Mouse (Mus musculus): Measurements from ENCODE around the gene Eftud2. TPM values are rescaled to one million over a fixed set of nuclear protein-coding genes. Genes with fewer than 3 reads are reported as not detected.
A peak's percentile ranks its signal among the peaks of the same experiment; 100 is the strongest.

Eftud2 gene
- polyA plus RNA-seq, 1 experiment from 2014 or later, result 130 TPM

- no peak overlapping the region for H3K27ac ChIP-seq (replicated peaks; ENCODE audit: low read depth, low read length)
- 79% methylated on average over 5 of the region's 5 CpGs for WGBS
- no peak overlapping the region for H3K9ac ChIP-seq (ENCODE audit: low read depth, low read length)
These were observed 21.3 kb upstream of the Eftud2 start for GRCm38 (mm10) chr11:102902107-102902506.

GRCm38 (mm10) chr11:102901199-102901598 lies 20.4 kb upstream of the Eftud2 start:
- Histone ChIP-seq H3K9me3 (ENCODE audit: control insufficient read depth, low read length) (no peaks in the 10 kb centered on the region), H3K4me2 (ENCODE audit: low read depth, low read length) (no peak overlapping the region), H3K4me3 (ENCODE audit: low read depth, low read length) (no peak overlapping the region), H3K9ac (ENCODE audit: low read depth, low read length) (no peak overlapping the region), H3K27me3 (replicated peaks; ENCODE audit: control insufficient read depth, insufficient read depth, low read length) (no peaks in the 10 kb centered on the region), H3K27ac (replicated peaks; ENCODE audit: low read depth, low read length) (no peak overlapping the region), H3K36me3 (ENCODE audit: control insufficient read depth, insufficient read depth, low read length) (peaks cover 12% of the 10 kb centered on the region), H3K4me1 (ENCODE audit: control insufficient read depth, insufficient read depth, low read length) (0 out of 2 replicates have a peak, but pooled peaks cover 4% of the 10 kb centered on the region)
- WGBS, result 68% methylated on average over 4 of the region's 4 CpGs
- DNase-seq (ENCODE audit: low spot score) (no peak), ATAC-seq (ENCODE audit: low read depth) (no peak)

More at GRCm38 (mm10) chr11:102902107-102902506, 21.3 kb upstream of the Eftud2 start:
- ATAC-seq (ENCODE audit: low read depth), result no peak
- peaks cover 20% of the 10 kb centered on the region for H3K36me3 ChIP-seq (ENCODE audit: control insufficient read depth, insufficient read depth, low read length)
- DNase-seq (ENCODE audit: low spot score), result no peak
- H3K27me3 ChIP-seq (replicated peaks; ENCODE audit: control insufficient read depth, insufficient read depth, low read length), result no peaks in the 10 kb centered on the region
- 0 out of 2 replicates have a peak, but pooled peaks cover 4% of the 10 kb centered on the region for H3K4me1 ChIP-seq (ENCODE audit: control insufficient read depth, insufficient read depth, low read length)
- no peak overlapping the region for H3K4me3 ChIP-seq (ENCODE audit: low read depth, low read length)
- no peaks in the 10 kb centered on the region for H3K9me3 ChIP-seq (ENCODE audit: control insufficient read depth, low read length)
- no peak overlapping the region for H3K4me2 ChIP-seq (ENCODE audit: low read depth, low read length)

GRCm38 (mm10) chr11:102900763-102901162 lies 20.0 kb upstream of the Eftud2 start, which contains the start of gene Gfap:
Gene Gfap (minus strand): TSS chr11:102900912.
- Histone ChIP-seq H3K4me3 (ENCODE audit: low read depth, low read length) (no peak within 1 kb of the TSS), H3K36me3 (ENCODE audit: control insufficient read depth, insufficient read depth, low read length) (peaks cover 8% of the 10 kb centered on the region), H3K4me1 (ENCODE audit: control insufficient read depth, insufficient read depth, low read length) (0 out of 2 replicates have a peak, but pooled peaks cover 4% of the 10 kb centered on the region), H3K9ac (ENCODE audit: low read depth, low read length) (no peak within 1 kb of the TSS), H3K9me3 (ENCODE audit: control insufficient read depth, low read length) (no peaks in the 10 kb centered on the region), H3K4me2 (ENCODE audit: low read depth, low read length) (no peak within 1 kb of the TSS), H3K27me3 (replicated peaks; ENCODE audit: control insufficient read depth, insufficient read depth, low read length) (no peaks in the 10 kb centered on the region), H3K27ac (replicated peaks; ENCODE audit: low read depth, low read length) (no peak within 1 kb of the TSS)
- DNase-seq (ENCODE audit: low spot score) (peak; percentile 80), ATAC-seq (ENCODE audit: low read depth) (peak; percentile 76)
- 15% methylated on average over 7 of the region's 7 CpGs for WGBS

- Histone ChIP-seq H3K9ac (ENCODE audit: low read depth, low read length) (no peak overlapping the region), H3K27ac (replicated peaks; ENCODE audit: low read depth, low read length) (no peak overlapping the region), H3K9me3 (ENCODE audit: control insufficient read depth, low read length) (no peaks in the 10 kb centered on the region), H3K4me2 (ENCODE audit: low read depth, low read length) (no peak overlapping the region), H3K4me3 (ENCODE audit: low read depth, low read length) (no peak overlapping the region), H3K27me3 (replicated peaks; ENCODE audit: control insufficient read depth, insufficient read depth, low read length) (peaks cover 12% of the 10 kb centered on the region; the same call in 1 of the 2 replicates), H3K36me3 (ENCODE audit: control insufficient read depth, insufficient read depth, low read length) (no peaks in the 10 kb centered on the region), H3K4me1 (ENCODE audit: control insufficient read depth, insufficient read depth, low read length) (peaks cover 6% of the 10 kb centered on the region; the same call in 1 of the 2 replicates)
- ATAC-seq (ENCODE audit: low read depth) (no peak), DNase-seq (ENCODE audit: low spot score) (no peak)
- WGBS, result 68% methylated on average over 9 of the region's 9 CpGs
These were observed 17.6 kb upstream of the Eftud2 start for GRCm38 (mm10) chr11:102898408-102898807.

GRCm38 (mm10) chr11:102896641-102897040 lies 15.9 kb upstream of the Eftud2 start:
- H3K4me3 ChIP-seq (ENCODE audit: low read depth, low read length), result no peak overlapping the region
- H3K9me3 ChIP-seq (ENCODE audit: control insufficient read depth, low read length), result no peaks in the 10 kb centered on the region
- H3K27me3 ChIP-seq (replicated peaks; ENCODE audit: control insufficient read depth, insufficient read depth, low read length), result peaks cover 12% of the 10 kb centered on the region; the same call in 1 of the 2 replicates
- ATAC-seq (ENCODE audit: low read depth), result no peak
- no peak for DNase-seq (ENCODE audit: low spot score)
- H3K9ac ChIP-seq (ENCODE audit: low read depth, low read length), result no peak overlapping the region
- 71% methylated on average over 20 of the region's 20 CpGs for WGBS
- no peaks in the 10 kb centered on the region for H3K36me3 ChIP-seq (ENCODE audit: control insufficient read depth, insufficient read depth, low read length)
- no peak overlapping the region for H3K4me2 ChIP-seq (ENCODE audit: low read depth, low read length)
- no peak overlapping the region for H3K27ac ChIP-seq (replicated peaks; ENCODE audit: low read depth, low read length)
- H3K4me1 ChIP-seq (ENCODE audit: control insufficient read depth, insufficient read depth, low read length), result peaks cover 7% of the 10 kb centered on the region; the same call in 1 of the 2 replicates

- no peaks in the 10 kb centered on the region for H3K9me3 ChIP-seq (ENCODE audit: control insufficient read depth, low read length)
- H3K36me3 ChIP-seq (ENCODE audit: control insufficient read depth, insufficient read depth, low read length), result no peaks in the 10 kb centered on the region
- peaks cover 12% of the 10 kb centered on the region; the same call in 1 of the 2 replicates for H3K27me3 ChIP-seq (replicated peaks; ENCODE audit: control insufficient read depth, insufficient read depth, low read length)
- no peak for ATAC-seq (ENCODE audit: low read depth)
- peaks cover 7% of the 10 kb centered on the region; the same call in 1 of the 2 replicates for H3K4me1 ChIP-seq (ENCODE audit: control insufficient read depth, insufficient read depth, low read length)
- H3K4me3 ChIP-seq (ENCODE audit: low read depth, low read length), result no peak overlapping the region
- H3K4me2 ChIP-seq (ENCODE audit: low read depth, low read length), result no peak overlapping the region
- WGBS, result 78% methylated on average over 9 of the region's 9 CpGs
- DNase-seq (ENCODE audit: low spot score), result no peak
- H3K27ac ChIP-seq (replicated peaks; ENCODE audit: low read depth, low read length), result no peak overlapping the region
- no peak overlapping the region for H3K9ac ChIP-seq (ENCODE audit: low read depth, low read length)
These were observed 15.0 kb upstream of the Eftud2 start for GRCm38 (mm10) chr11:102895779-102896178.

- Histone ChIP-seq H3K27ac (replicated peaks; ENCODE audit: low read depth, low read length) (no peak overlapping the region), H3K4me2 (ENCODE audit: low read depth, low read length) (no peak overlapping the region), H3K4me3 (ENCODE audit: low read depth, low read length) (no peak overlapping the region), H3K4me1 (ENCODE audit: control insufficient read depth, insufficient read depth, low read length) (peaks cover 7% of the 10 kb centered on the region; the same call in 1 of the 2 replicates), H3K9me3 (ENCODE audit: control insufficient read depth, low read length) (no peaks in the 10 kb centered on the region), H3K27me3 (replicated peaks; ENCODE audit: control insufficient read depth, insufficient read depth, low read length) (peaks cover 12% of the 10 kb centered on the region; the same call in 1 of the 2 replicates), H3K9ac (ENCODE audit: low read depth, low read length) (no peak overlapping the region), H3K36me3 (ENCODE audit: control insufficient read depth, insufficient read depth, low read length) (no peaks in the 10 kb centered on the region)
- 89% methylated on average over 4 of the region's 4 CpGs for WGBS
- DNase-seq (ENCODE audit: low spot score), result no peak
- no peak for ATAC-seq (ENCODE audit: low read depth)
These were observed 13.9 kb upstream of the Eftud2 start for GRCm38 (mm10) chr11:102894716-102895115.

- H3K27ac ChIP-seq (replicated peaks; ENCODE audit: low read depth, low read length), result no peak overlapping the region
- no peaks in the 10 kb centered on the region for H3K9me3 ChIP-seq (ENCODE audit: control insufficient read depth, low read length)
- 2% methylated on average over 43 of the region's 43 CpGs for WGBS
- H3K27me3 ChIP-seq (replicated peaks; ENCODE audit: control insufficient read depth, insufficient read depth, low read length), result peaks cover 14% of the 10 kb centered on the region; the same call in 1 of the 2 replicates
- ATAC-seq (ENCODE audit: low read depth) (peak; percentile 89), DNase-seq (ENCODE audit: low spot score) (peak; percentile 90)
- peaks cover 7% of the 10 kb centered on the region; the same call in 1 of the 2 replicates for H3K4me1 ChIP-seq (ENCODE audit: control insufficient read depth, insufficient read depth, low read length)
- peak overlapping the region; percentile 62 for H3K9ac ChIP-seq (ENCODE audit: low read depth, low read length)
- H3K36me3 ChIP-seq (ENCODE audit: control insufficient read depth, insufficient read depth, low read length), result no peaks in the 10 kb centered on the region
- peak overlapping the region; percentile 37 for H3K4me3 ChIP-seq (ENCODE audit: low read depth, low read length)
- H3K4me2 ChIP-seq (ENCODE audit: low read depth, low read length), result peak overlapping the region; percentile 53
These were observed 12.3 kb upstream of the Eftud2 start for GRCm38 (mm10) chr11:102893015-102893651.

All from embryonic facial prominence, embryonic 14.5 days (tissue).